Mouse (Mus musculus) 416B (cell line): ENCODE results near the gene Sec24a.

Experiments used
- DNase-seq: peaks from one replicate; pipeline ENCODE4 v3.0.0; 2011; ENCODE audit warnings: low read depth

The Sec24a gene

DNA sequence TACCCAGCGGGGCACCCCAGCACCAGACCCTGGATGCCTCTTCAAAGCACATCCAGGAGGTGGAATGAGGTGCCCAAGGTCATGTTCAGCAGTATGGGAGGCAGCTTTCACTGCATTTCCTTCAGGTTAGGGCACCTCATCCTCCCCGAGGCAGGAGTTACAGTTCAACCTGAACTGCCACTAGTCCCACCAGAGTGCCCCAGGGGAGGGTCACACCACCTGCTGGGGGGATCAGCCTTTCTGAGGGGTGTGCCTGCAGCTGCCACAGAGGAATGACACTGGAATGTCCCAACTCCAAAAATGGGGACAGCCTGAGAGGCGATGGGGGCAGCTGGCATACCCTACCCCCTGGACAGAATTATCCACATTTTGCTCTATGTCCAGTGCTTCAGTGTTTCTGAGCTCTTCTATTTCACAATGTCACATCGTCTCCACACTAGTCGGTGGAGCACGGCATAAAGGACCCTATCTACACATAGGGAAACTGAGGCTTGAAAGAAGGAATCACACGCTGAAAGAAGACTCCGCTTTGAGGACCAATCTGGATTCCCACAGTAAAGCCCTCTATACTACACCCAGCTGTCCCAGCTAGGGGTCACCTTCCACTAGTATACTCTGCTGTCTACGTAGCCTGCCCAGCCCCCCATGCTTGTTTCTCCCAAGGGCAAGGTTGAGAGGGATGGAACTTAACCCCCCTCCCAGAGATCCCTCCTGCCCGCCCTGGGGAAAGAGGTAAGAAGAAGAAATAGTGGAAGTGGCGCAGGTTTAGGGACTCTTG, 114.1 kb downstream of the Sec24a start:
- no peak for DNase-seq

DNA sequence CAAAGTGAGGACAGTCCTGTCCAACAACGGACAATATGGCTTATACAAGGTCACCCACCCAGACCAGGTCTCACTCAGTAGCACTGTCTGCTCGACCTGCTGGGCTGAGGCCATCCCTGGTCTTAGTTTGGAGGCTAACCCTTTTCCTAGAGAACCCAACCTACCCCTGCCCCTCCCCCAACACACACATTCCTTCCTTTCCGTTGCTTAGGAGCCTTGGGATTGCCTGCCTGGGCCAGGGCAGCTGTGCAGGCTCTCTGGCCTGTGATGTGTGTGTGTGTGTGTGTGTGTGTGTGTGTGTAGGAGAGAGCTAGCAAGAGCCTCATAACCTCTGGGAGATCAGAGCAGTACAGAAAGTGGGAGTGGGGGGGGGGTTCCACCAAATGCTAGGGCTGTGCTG, 114.9 kb downstream of the Sec24a start:
- no peak for DNase-seq

DNA sequence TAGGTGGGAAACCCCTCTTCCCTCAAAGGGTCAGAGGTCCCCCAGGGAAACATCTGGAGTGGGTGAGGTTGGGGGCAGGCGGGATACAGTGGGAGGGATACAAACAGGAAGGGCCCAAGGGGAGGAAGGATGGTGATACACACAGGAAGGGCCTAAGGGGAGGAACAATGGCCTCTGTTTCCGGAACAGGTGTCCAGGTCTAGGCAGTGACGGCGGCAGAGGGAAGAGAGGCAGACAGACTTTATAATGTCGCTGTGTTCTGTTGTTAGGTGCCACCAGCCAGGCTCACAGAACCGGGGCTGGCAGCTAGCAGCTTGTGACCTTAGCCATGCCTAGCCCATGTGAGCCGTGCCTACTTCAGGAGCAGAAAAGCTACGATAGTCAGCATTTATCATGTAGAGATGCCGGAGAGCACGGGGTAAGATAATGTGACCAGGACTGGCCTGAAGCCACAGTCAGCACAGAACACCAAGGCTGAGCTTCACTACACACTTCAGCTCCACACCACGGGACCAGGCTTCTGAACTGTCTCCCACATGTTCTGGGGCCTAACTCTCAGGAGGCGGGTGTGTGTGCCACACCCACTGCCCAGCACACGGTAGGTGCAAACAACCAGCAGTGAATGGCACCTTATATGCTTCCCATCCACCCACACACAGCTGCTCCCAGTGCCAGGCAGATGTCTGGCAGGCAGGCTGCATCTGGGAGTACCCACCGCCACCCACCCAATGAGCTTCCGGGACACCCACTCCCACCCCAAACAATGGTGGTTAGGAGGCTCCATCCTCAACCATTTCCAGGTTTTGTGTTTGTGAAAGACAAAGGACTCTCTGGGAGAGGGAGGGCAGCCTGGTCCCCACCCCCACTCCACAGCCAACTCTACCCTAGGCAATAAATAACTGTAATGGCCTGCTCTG, 116.4 kb downstream of the Sec24a start:
- DNase-seq = peak; percentile 66

DNA sequence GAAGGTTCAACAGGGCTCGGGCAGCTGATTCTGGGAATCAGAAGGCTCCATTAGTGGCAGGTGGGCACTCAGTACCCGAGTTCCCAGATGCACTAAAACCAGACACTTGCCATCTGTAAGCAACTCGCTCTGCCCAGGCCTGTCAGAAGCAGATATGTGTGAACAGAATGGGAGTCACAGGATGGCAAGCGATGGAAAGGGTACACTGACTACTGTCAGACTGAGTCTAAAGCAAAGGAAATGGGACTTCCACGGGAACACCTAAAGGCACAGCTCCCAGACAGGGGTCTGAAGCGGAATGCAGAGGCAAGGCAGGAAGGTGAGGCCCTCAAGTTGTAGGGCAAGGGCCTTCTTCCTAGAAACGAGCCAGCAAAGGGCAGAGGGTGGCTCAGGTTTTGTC, 117.2 kb downstream of the Sec24a start:
- DNase-seq = no peak

DNA sequence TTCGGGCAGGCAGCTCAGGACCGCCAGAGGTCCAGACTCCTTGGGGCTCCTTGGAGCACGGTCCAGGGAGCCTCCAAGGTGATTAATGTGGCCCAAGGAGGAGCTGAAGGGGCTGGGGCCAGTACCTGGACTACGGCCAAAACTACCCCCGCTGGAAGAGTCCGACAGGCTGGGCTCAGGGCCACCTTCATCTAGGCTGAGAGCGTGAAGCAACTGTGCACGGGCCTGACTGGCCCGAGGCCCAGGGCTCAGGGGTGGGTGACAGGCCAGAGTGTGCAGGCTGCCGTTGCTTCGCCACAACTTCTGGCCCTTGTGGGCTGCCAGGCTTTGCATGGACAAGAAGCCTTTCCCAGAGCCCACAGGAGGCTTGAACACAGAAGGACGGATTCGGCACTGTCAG, 118.1 kb downstream of the Sec24a start:
- no peak for DNase-seq

DNA sequence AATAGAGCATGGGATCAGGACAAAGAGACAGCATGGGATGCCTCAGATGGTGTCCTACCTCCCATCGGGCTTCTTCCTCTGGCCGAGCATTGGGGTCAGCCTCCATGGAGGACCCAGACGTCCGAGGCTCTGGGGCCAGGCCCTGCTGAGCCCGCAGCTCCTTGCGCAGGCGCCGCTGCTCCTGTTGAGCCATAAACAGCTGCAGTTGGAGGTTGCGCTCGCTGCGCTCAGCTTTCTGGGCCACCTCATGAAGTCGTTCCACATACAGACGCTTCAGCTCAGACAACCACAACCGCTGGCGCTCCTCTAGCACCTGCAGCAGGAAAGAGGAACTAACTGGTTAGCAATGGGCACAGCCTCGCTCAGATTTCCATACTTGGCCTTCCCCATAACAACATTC, 119.2 kb downstream of the Sec24a start:
- peak; percentile 54 for DNase-seq

DNA sequence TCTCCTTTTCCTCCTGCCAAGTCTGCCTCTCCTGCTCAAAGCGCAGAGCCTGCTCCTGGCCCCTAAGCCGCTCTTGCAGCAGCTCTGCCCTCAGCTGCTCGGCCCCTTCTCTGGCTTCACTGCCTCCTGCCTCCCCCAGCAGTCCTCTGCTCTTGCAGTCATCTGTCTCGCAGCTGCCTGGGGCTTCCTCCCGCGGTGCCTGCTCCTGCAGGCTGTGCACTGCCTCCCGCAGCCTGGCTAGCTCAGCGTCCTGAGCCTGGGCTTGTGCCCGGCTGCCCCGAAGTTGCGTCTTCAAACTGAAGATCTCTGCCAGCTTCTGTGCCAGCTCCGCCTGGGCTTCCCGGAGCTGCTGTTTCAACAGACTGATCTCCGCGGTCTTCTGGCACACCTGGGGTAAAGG, 119.7 kb downstream of the Sec24a start:
- DNase-seq = no peak

DNA sequence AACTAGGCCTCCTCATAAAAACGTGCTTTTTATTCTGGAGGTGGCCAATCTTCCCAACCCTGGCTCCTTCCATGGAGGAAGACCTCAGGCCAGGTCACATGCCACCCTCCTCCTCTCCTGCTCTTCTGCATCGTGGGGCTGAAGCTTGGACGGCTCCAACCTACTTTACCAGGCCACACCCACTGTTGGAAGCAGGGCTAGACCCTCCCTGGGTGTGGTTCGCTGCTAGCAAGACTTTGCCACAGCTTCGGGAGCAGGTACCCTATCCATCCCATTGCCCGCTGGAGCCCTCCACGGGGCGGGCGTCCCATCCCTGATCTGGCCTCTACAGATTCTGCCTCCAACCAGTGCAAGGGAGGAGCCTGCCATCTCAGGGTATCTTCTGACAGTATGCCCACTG, 120.2 kb downstream of the Sec24a start:
- DNase-seq = no peak
